Mouse (Mus musculus) ES-Bruce4 (cell line): ENCODE data around the gene Wdfy1. TPM values are rescaled to one million over a fixed set of nuclear protein-coding genes. Genes with fewer than 3 reads are reported as not detected.

Experiments used
- H3K27ac ChIP-seq: 2 replicates; pipeline ENCODE4 v1.5.1; 2012; ENCODE audit warnings: low read length, inconsistent platforms; ENCODE audit not compliant: insufficient read depth
- H3K27me3 ChIP-seq: 2 replicates; pipeline ENCODE4 v1.6.1; 2012; ENCODE audit warnings: mild to moderate bottlenecking, low read length, inconsistent platforms; ENCODE audit not compliant: control insufficient read depth, poor library complexity, insufficient read depth, severe bottlenecking
- H3K36me3 ChIP-seq: 2 replicates; pipeline ENCODE4 v1.6.1; 2012; ENCODE audit warnings: inconsistent platforms, mild to moderate bottlenecking, low read length, moderate library complexity; ENCODE audit not compliant: control insufficient read depth, poor library complexity, insufficient read depth, severe bottlenecking
- H3K4me1 ChIP-seq: one replicate; pipeline ENCODE4 v1.8.1; 2011; ENCODE audit warnings: low read length; ENCODE audit not compliant: control insufficient read depth, insufficient read depth
- H3K4me3 ChIP-seq: 2 replicates; pipeline ENCODE4 v1.5.1; 2011; ENCODE audit warnings: low read depth, mild to moderate bottlenecking, low read length
- H3K9ac ChIP-seq: 2 replicates; pipeline ENCODE4 v1.6.1; 2012; ENCODE audit warnings: low read depth, mild to moderate bottlenecking, inconsistent platforms; ENCODE audit not compliant: poor library complexity, severe bottlenecking
- H3K9me3 ChIP-seq: replicated peaks from 2 replicates; pipeline ENCODE4 v1.6.1; 2012; ENCODE audit warnings: mild to moderate bottlenecking, low read length, inconsistent platforms; ENCODE audit not compliant: control insufficient read depth, poor library complexity, insufficient read depth, severe bottlenecking
- CTCF ChIP-seq: IDR thresholded peaks from one replicate; pipeline ENCODE4 v1.8.1; 2011; ENCODE audit warnings: low read depth, low read length
- EP300 ChIP-seq: IDR thresholded peaks from 2 replicates; pipeline ENCODE4 v1.6.1; 2011; ENCODE audit warnings: low read depth, low read length; ENCODE audit not compliant: insufficient read depth
- POLR2A ChIP-seq: IDR thresholded peaks from one replicate; pipeline ENCODE4 v1.8.1; 2011; ENCODE audit warnings: low read length; ENCODE audit not compliant: insufficient read depth
- polyA plus RNA-seq: library from polyadenylated mRNA; stranded (reverse); fragments of >200 nt; gene quantifications from 2 replicates; pipeline ENCODE4 v1.2.4, GENCODE M21; 2011; ENCODE audit warnings: low read depth; ENCODE audit not compliant: missing spikeins, insufficient read depth, insufficient read length

Gene Wdfy1
- polyA plus RNA-seq, 1 experiment = 23.0 TPM

DNA sequence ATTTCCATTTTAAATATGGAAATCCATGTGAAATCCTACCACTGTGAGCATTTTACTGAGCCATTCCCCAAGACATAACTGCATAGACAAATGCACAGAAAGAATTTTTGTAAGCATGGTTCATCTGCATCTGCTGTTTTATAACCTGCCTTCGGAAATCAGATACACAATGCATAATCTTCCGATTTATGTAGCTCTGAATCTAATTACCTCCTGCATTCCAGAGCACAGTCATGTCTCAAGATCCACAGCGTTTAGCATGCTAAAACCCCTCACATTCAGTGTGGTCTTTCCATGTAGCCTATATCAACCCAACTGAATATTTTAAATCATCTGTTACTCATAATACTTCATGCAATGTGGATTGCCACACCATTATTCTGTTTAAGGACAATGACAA, 33.5 kb upstream of the Wdfy1 start:
- Histone ChIP-seq H3K27me3 (no peaks in the 10 kb centered on the region), H3K4me3 (no peak overlapping the region), H3K36me3 (no peaks in the 10 kb centered on the region), H3K27ac (no peak overlapping the region), H3K9me3 (no peaks in the 10 kb centered on the region), H3K4me1 (no peaks in the 10 kb centered on the region), H3K9ac (no peak overlapping the region)
- TF ChIP-seq POLR2A = no peak
- no peak for TF ChIP-seq EP300
- no peak for TF ChIP-seq CTCF

DNA sequence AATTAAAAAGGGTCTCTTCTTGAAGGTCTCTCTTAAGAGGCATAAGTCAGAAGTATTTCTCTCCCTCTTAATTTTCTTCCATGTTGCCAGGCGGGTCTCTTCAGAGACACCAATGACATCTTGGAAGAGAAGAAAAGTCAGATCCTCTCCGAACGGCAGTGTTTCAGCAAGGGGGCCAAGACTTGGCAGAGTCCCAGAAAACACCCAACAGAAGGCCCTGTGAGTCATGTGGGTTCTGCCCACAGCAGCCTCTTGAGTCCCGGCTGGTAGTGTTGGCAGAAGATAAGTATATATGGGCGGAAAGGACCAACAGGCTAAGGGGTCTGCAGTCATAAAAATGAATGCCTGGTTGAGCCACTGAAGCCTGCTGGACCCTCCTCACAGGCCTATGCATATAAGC, 30.9 kb upstream of the Wdfy1 start:
- H3K4me3 ChIP-seq = no peak overlapping the region
- H3K36me3 ChIP-seq = no peaks in the 10 kb centered on the region
- no peaks in the 10 kb centered on the region for H3K27me3 ChIP-seq
- no peaks in the 10 kb centered on the region for H3K4me1 ChIP-seq
- no peaks in the 10 kb centered on the region for H3K9me3 ChIP-seq
- no peak overlapping the region for H3K9ac ChIP-seq
- TF ChIP-seq EP300 = no peak
- no peak for TF ChIP-seq CTCF
- TF ChIP-seq POLR2A = no peak
- no peak overlapping the region for H3K27ac ChIP-seq

DNA sequence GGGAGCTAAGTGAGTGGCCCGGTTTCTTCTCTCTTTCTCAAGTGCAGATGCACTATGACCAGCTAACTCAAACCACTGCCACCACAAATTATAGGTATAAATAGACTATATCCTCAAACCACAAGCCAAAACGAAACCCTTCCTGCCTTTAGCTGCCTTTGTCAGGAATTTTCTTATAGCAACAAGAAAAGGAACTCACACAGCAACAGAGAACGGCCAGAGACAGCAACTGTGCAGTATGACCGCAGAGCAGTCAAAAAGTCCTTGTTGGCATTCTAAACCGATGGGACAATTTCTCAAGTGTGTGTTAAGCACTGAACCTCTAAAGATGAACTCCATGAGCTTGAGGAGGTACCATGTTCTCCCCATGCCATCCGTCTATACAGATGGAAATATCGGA, 27.7 kb upstream of the Wdfy1 start:
- TF ChIP-seq POLR2A (no peak), EP300 (no peak), CTCF (no peak)
- H3K27ac ChIP-seq = no peak overlapping the region
- no peaks in the 10 kb centered on the region for H3K27me3 ChIP-seq
- H3K4me1 ChIP-seq = no peaks in the 10 kb centered on the region
- H3K9me3 ChIP-seq = no peaks in the 10 kb centered on the region
- no peak overlapping the region for H3K4me3 ChIP-seq
- H3K9ac ChIP-seq = no peak overlapping the region
- H3K36me3 ChIP-seq = no peaks in the 10 kb centered on the region

DNA sequence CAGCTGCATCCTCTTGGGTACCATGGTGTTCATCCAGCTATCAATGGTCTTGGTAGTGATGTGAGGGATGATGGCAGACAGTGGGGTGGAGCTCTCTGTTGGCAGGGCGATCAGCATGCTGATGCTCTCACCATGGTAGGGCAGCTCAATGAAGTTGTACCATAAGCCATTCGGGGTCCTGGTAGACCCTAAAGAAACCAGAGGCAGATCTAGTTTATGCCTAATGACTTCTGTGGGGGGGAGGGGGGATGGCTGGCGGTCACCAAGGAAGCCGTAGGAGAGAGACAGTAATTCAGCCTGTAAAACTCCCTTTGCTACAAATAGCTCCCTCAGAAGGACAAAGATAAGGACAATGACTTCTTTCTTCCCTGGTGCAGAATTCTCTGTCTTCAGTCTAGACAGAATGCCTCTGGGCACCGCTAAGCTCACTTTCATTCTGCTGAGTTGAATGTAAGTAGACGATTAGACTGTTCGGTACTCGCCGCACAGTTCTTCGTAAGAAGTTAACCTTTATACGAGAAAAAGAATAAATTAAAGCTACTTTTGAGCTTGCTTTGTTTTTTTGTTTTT, 27.0 kb upstream of the Wdfy1 start:
- Histone ChIP-seq H3K27ac (no peak overlapping the region), H3K9me3 (no peaks in the 10 kb centered on the region), H3K4me3 (no peak overlapping the region), H3K27me3 (no peaks in the 10 kb centered on the region), H3K36me3 (no peaks in the 10 kb centered on the region), H3K4me1 (no peaks in the 10 kb centered on the region), H3K9ac (no peak overlapping the region)
- no peak for TF ChIP-seq CTCF
- no peak for TF ChIP-seq POLR2A
- no peak for TF ChIP-seq EP300

DNA sequence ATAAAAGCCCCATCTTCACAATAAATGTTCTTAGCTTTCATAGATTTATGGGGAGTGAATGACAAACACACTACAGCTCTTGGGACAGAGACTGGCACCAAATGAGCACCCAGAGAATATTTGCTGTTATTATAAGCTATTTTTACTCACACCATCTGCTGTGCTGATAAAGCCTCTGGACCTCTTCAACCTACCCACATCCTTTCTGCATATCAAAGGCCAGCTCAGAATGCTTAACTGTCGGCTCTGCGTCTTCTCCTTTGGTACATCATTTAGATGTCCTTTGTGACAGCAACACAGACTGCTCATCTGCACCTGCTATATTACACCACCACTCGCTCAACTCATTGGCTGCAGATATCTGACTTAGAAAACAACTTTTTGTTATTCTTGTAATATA, 21.1 kb upstream of the Wdfy1 start:
- H3K36me3 ChIP-seq = no peaks in the 10 kb centered on the region
- no peak for TF ChIP-seq CTCF
- no peak for TF ChIP-seq EP300
- TF ChIP-seq POLR2A = no peak
- H3K27me3 ChIP-seq = no peaks in the 10 kb centered on the region
- no peaks in the 10 kb centered on the region for H3K4me1 ChIP-seq
- H3K9me3 ChIP-seq = no peaks in the 10 kb centered on the region; the same call in 1 of the 2 replicates
- H3K4me3 ChIP-seq = no peak overlapping the region
- no peak overlapping the region for H3K9ac ChIP-seq
- H3K27ac ChIP-seq = no peak overlapping the region

DNA sequence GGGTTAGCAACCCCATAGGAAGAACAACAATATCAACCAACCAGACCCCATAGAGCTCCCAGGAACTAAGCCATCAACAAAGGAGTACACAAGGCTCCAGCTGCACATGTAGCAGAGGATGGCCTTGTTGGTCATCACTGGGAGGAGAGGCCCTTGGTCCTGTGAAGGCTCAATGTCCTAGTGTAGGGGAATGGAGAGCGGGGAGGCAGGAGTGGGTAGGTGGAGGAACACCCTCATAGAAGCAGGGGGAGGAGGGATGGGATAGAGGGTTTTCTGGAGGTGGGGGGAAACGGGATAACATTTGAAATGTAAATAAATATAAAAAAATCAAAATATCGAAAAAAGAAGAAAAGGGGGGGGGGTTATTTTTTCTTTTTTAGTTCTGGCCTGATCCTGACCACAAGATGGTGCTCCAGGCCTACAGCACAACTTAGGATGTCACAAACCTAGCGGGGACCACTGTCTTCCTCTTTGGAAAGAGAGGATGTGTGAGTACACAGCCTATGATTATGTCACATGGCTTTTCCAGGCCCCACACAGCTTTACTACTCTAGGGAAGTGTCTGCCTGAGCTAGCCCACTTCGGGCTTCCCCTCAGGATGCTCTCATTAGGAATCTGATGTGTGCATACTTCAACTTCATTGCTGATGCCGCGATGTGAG, 10.5 kb upstream of the Wdfy1 start:
- TF ChIP-seq EP300 = no peak
- peak; percentile 14 for TF ChIP-seq CTCF
- no peak for TF ChIP-seq POLR2A
- Histone ChIP-seq H3K27me3 (no peaks in the 10 kb centered on the region), H3K36me3 (peaks cover 9% of the 10 kb centered on the region), H3K27ac (no peak overlapping the region), H3K9me3 (no peaks in the 10 kb centered on the region), H3K9ac (no peak overlapping the region), H3K4me1 (no peaks in the 10 kb centered on the region), H3K4me3 (no peak overlapping the region)
